Mouse (Mus musculus) heart, adult 2 months (tissue): ENCODE data around the gene Ccnl2.

Experiments used
- CTCF ChIP-seq: fragments of 200-600 bp; IDR thresholded peaks from 2 replicates; pipeline ENCODE4 v1.8.1; 2022; ENCODE audit warnings: antibody characterized with exemption, mild to moderate bottlenecking, moderate library complexity
- EP300 ChIP-seq: fragments of 200-500 bp; IDR thresholded peaks from 2 replicates; pipeline ENCODE4 v1.6.1; 2011; ENCODE audit warnings: low read depth, low read length, control low read depth; ENCODE audit not compliant: insufficient read depth
- POLR2A ChIP-seq: fragments of 200-500 bp; IDR thresholded peaks from 2 replicates; pipeline ENCODE4 v1.6.1; 2011; ENCODE audit warnings: mild to moderate bottlenecking, low read depth, low read length, control low read depth; ENCODE audit not compliant: insufficient read depth

DNA sequence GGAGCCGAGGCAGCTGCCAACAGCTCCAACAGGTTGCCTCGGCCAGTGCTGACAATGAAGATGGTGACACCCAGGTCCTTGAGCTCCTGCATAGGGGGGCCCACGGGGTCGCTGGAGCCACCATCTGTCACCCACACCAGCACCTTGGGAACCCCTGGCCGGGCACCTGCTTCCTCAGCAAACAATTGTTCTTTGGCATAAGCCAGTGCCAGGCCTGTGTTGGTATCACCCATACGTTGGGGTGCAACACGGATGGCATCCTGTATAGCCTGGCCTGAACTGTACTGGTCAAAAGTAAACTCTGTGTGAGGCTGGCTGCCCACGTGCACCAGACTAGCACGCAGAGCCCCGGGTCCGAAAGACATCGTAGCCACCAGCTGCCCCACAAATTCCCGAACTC lies 39.5 kb upstream of the Ccnl2 start:
- TF ChIP-seq POLR2A, result no peak
- no peak for TF ChIP-seq CTCF
- no peak for TF ChIP-seq EP300
